8 mouse cellular contexts compared by ENCODE assay signal in the genomic region with DNA sequence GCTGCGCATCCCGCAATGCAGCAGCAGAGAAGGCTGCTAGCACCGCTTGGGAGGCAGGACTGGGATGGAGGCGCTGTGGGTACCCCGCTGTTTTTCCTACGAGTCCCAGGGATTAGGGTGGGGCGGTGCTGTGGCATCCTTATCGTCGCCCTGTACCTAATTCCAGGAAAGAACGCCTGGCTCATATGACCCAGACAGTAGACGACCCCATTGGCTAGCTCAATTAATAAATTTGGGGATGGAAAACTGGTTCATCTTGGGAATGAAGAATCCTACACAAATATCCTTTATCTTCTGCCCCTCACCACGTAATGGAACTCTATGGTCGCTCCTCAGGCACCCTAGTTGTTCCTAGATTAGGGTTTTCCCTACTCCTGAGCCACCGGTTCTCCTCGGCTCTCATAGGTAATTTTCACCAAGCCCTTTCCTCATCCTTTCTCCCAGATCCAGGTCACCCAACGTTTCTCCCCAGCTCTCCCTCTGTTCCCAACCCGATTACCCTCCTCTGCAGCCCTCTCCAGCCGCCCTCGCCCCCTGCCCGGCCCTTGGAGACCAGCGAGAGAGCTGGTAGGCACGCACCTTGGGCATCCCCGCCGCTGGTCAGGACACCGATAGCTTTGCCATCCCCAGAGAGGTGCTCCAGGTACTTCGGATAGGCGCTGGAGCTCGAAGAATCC. TPM values are rescaled to one million over a fixed set of nuclear protein-coding genes. Genes with fewer than 3 reads are reported as not detected.
A peak's percentile ranks its signal among the peaks of the same experiment; 100 is the strongest.
DNase-seq lines count a peak whose midpoint lies in the region; ATAC-seq and TF ChIP-seq lines count a peak whose summit lies in the region.

No protein-coding gene starts in this region.

- no peak for TF ChIP-seq POLR2A in spleen, adult 2 months (IDR thresholded peaks at IDR 0.05; ENCODE audit: low read depth, low read length)

- no peaks in the 10 kb centered on the region for H3K27me3 ChIP-seq in spleen, adult 2 months (ENCODE audit: control insufficient read depth, insufficient read depth, low read length)
- H3K27me3 ChIP-seq in forebrain, embryonic 15.5 days, result no peaks in the 10 kb centered on the region
- no peaks in the 10 kb centered on the region for H3K27me3 ChIP-seq in liver, embryonic 16.5 days (ENCODE audit: control insufficient read depth, insufficient read depth, low read depth, low read length)
- no peaks in the 10 kb centered on the region for H3K27me3 ChIP-seq in stomach, embryonic 16.5 days (ENCODE audit: control insufficient read depth, insufficient read depth, low read length)

- no peak for DNase-seq in frontal cortex, postnatal 10 days (ENCODE audit: low spot score in 2 of 2)
- no peak for DNase-seq in spleen, adult 2 months (ENCODE audit: low read depth in 1 of 2, low spot score in 2 of 2)
- no peak for DNase-seq in spleen, postnatal 10 days (ENCODE audit: low spot score in 2 of 2)
- DNase-seq in yolk sac, embryonic 10.5 days (ENCODE audit: low spot score), result no peak

- peak overlapping the region; percentile 100 for H3K4me2 ChIP-seq in forebrain, embryonic 15.5 days (replicated peaks)
- peak overlapping the region; percentile 90 for H3K4me2 ChIP-seq in liver, embryonic 16.5 days (ENCODE audit: low read depth, low read length)
- peak overlapping the region; percentile 96 for H3K4me2 ChIP-seq in stomach, embryonic 16.5 days (ENCODE audit: low read depth, low read length)

- peak overlapping the region; percentile 73 for H3K4me3 ChIP-seq in spleen, adult 2 months (ENCODE audit: extremely low read depth, insufficient read depth, insufficient read length)
- peak overlapping the region; percentile 69 for H3K4me3 ChIP-seq in forebrain, embryonic 15.5 days
- peak overlapping the region; percentile 63 for H3K4me3 ChIP-seq in liver, embryonic 16.5 days (ENCODE audit: low read depth, low read length)
- peak overlapping the region; percentile 58 for H3K4me3 ChIP-seq in stomach, embryonic 16.5 days (replicated peaks; ENCODE audit: low read length)

- H3K27ac ChIP-seq in spleen, adult 2 months (ENCODE audit: insufficient read depth, low read length), result peak overlapping the region; percentile 70; the same call in 1 of the 2 replicates
- peak overlapping the region; percentile 62 for H3K27ac ChIP-seq in forebrain, embryonic 15.5 days (replicated peaks)
- H3K27ac ChIP-seq in liver, embryonic 16.5 days (ENCODE audit: low read length), result no peak overlapping the region
- H3K27ac ChIP-seq in stomach, embryonic 16.5 days (ENCODE audit: low read length), result no peak overlapping the region; the same call in 1 of the 2 replicates

- no peaks in the 10 kb centered on the region for H3K9me3 ChIP-seq in forebrain, embryonic 15.5 days
- H3K9me3 ChIP-seq in liver, embryonic 16.5 days (replicated peaks; ENCODE audit: control insufficient read depth, low read length), result no peaks in the 10 kb centered on the region
- H3K9me3 ChIP-seq in stomach, embryonic 16.5 days (replicated peaks; ENCODE audit: control insufficient read depth, low read length), result no peaks in the 10 kb centered on the region

- H3K4me1 ChIP-seq in spleen, adult 2 months (ENCODE audit: control insufficient read depth, insufficient read depth, insufficient read length), result no peaks in the 10 kb centered on the region; the same call in 1 of the 2 replicates
- 0 out of 2 replicates have a peak, but pooled peaks cover 11% of the 10 kb centered on the region for H3K4me1 ChIP-seq in forebrain, embryonic 15.5 days
- peaks cover 22% of the 10 kb centered on the region for H3K4me1 ChIP-seq in liver, embryonic 16.5 days (ENCODE audit: control insufficient read depth, low read depth, low read length)
- peaks cover 5% of the 10 kb centered on the region for H3K4me1 ChIP-seq in stomach, embryonic 16.5 days (ENCODE audit: control insufficient read depth, insufficient read depth, low read length)

- TF ChIP-seq CTCF in spleen, adult 2 months (IDR thresholded peaks at IDR 0.05; ENCODE audit: extremely low read depth, insufficient read depth, insufficient read length, insufficient replicate concordance), result no peak

- ATAC-seq in frontal cortex, adult (ENCODE audit: low TSS enrichment), result peak; percentile 55
- peak; percentile 57 for ATAC-seq in forebrain, embryonic 15.5 days (replicated peaks)
- peak; percentile 2; the same call in 1 of the 2 replicates for ATAC-seq in liver, embryonic 16.5 days (ENCODE audit: low read depth)
- no peak; the same call in 1 of the 2 replicates for ATAC-seq in stomach, embryonic 16.5 days (ENCODE audit: insufficient read depth, low FRiP score)

- under 1% methylated on average over 28 of the region's 28 CpGs for WGBS in spleen, adult 2 months
- under 1% methylated on average over 28 of the region's 28 CpGs for WGBS in forebrain, embryonic 15.5 days
- under 1% methylated on average over 28 of the region's 28 CpGs for WGBS in liver, embryonic 16.5 days (ENCODE audit: insufficient replicate concordance)
- WGBS in stomach, embryonic 16.5 days, result under 1% methylated on average over 28 of the region's 28 CpGs

- peak overlapping the region; percentile 70 for H3K9ac ChIP-seq in forebrain, embryonic 15.5 days (replicated peaks)
- H3K9ac ChIP-seq in liver, embryonic 16.5 days (ENCODE audit: low read depth, low read length), result peak overlapping the region; percentile 42
- peak overlapping the region; percentile 72 for H3K9ac ChIP-seq in stomach, embryonic 16.5 days (ENCODE audit: low read length)

- H3K36me3 ChIP-seq in spleen, adult 2 months (ENCODE audit: control insufficient read depth, insufficient read depth, low read length), result no peaks in the 10 kb centered on the region
- no peaks in the 10 kb centered on the region for H3K36me3 ChIP-seq in forebrain, embryonic 15.5 days
- H3K36me3 ChIP-seq in liver, embryonic 16.5 days (ENCODE audit: control insufficient read depth, insufficient read depth), result no peaks in the 10 kb centered on the region
- no peaks in the 10 kb centered on the region for H3K36me3 ChIP-seq in stomach, embryonic 16.5 days (ENCODE audit: control insufficient read depth, insufficient read depth, low read length)

RNA-seq across cellular contexts. Expression of a gene that starts 0.4 kb away (rescaled TPM):
- polyA plus RNA-seq in spleen, adult 2 months (2012; rRNA removed), result 39.7 and 45.1 TPM in 2 replicates
- polyA plus RNA-seq in forebrain, embryonic 15.5 days (2015; fragmentation: Nextera tagmentation; extraction: Ambion mirVana), result 163 and 165 TPM in 2 replicates
- polyA plus RNA-seq in liver, embryonic 16.5 days (2015; fragmentation: Nextera tagmentation; extraction: Ambion mirVana), result 5.5 and 5.6 TPM in 2 replicates
- polyA plus RNA-seq in stomach, embryonic 16.5 days (2015; fragmentation: Nextera tagmentation; extraction: Ambion mirVana), result 58.8 and 61.5 TPM in 2 replicates

Comparison
In these comparisons a context has a peak if more than half of its experiments do, and no peak if none do; other contexts are left out.
1. H3K27ac ChIP-seq: peak in spleen, adult 2 months (single experiment) and forebrain, embryonic 15.5 days (single experiment); none in liver, embryonic 16.5 days (single experiment) and stomach, embryonic 16.5 days (single experiment).
2. Peak in every context shown above with its lines, with median percentiles within 50 percentile points of each other: H3K4me3 ChIP-seq, H3K4me2 ChIP-seq and H3K9ac ChIP-seq.